Mouse (Mus musculus) B cell, adult (primary cell): ENCODE measurements around the gene Hist1h3g. TPM values are rescaled to one million over a fixed set of nuclear protein-coding genes. Genes with fewer than 3 reads are reported as not detected.

ENCODE experiments used
- total RNA-seq: library from RNA; stranded (reverse); gene quantifications from 4 replicates; pipeline ENCODE4 v1.2.4, GENCODE M21; 2023; ENCODE audit not compliant: inconsistent age

The Hist1h3g gene
- total RNA-seq, 1 experiment from 2014 or later, result 15.0 TPM

Other genes starting within 250 kb of the Hist1h3g start
- 16.9 to 17.9 TPM (median 17.5 TPM) in 4 replicates for gene Zfp322a, start 166.2 kb upstream of the Hist1h3g start, total RNA-seq
- gene Abt1, start 111.6 kb upstream of the Hist1h3g start, total RNA-seq, result 17.4 to 19.6 TPM (median 18.5 TPM) in 4 replicates
- gene Btn1a1, start 69.5 kb upstream of the Hist1h3g start, total RNA-seq, result not detected in 4 replicates
- 0.61 to 1.7 TPM (median 1.6 TPM) in 3 of 4 replicates, not detected in the other for gene Btn2a2, start 46.6 kb upstream of the Hist1h3g start, total RNA-seq
- gene Hist1h4h, start 4.4 kb upstream of the Hist1h3g start, total RNA-seq, result 380 to 493 TPM (median 419 TPM) in 4 replicates
- gene Hist1h2af, start 1.5 kb upstream of the Hist1h3g start, total RNA-seq, result 18.4 to 42.2 TPM (median 32.0 TPM) in 4 replicates
- 11.3 to 16.6 TPM (median 13.7 TPM) in 4 replicates for gene Hist1h2bh, start 8.0 kb downstream of the Hist1h3g start, total RNA-seq
- gene Hist1h3f, start 8.6 kb downstream of the Hist1h3g start, total RNA-seq, result 123 to 144 TPM (median 124 TPM) in 4 replicates
- 90.4 to 98.1 TPM (median 92.8 TPM) in 4 replicates for gene Hist1h4f, start 16.2 kb downstream of the Hist1h3g start, total RNA-seq
- gene Hist1h1d, start 17.8 kb downstream of the Hist1h3g start, total RNA-seq, result 25.4 to 29.9 TPM (median 27.1 TPM) in 4 replicates
- gene Hist1h3e, start 26.9 kb downstream of the Hist1h3g start, total RNA-seq, result 304 to 393 TPM (median 327 TPM) in 4 replicates
- gene Hist1h2ae, start 35.8 kb downstream of the Hist1h3g start, total RNA-seq, result 14.4 to 36.0 TPM (median 25.7 TPM) in 4 replicates
- 482 to 521 TPM (median 495 TPM) in 4 replicates for gene Hist1h2bg, start 36.0 kb downstream of the Hist1h3g start, total RNA-seq
- 216 to 268 TPM (median 252 TPM) in 4 replicates for gene Hist1h2bf, start 38.8 kb downstream of the Hist1h3g start, total RNA-seq
- gene Hist1h2ad, start 39.0 kb downstream of the Hist1h3g start, total RNA-seq, result 41.9 to 71.0 TPM (median 49.4 TPM) in 4 replicates
- gene Hist1h3d, start 40.3 kb downstream of the Hist1h3g start, total RNA-seq, result 32.2 to 49.8 TPM (median 35.5 TPM) in 4 replicates
- 154 to 204 TPM (median 177 TPM) in 4 replicates for gene Hist1h4d, start 46.2 kb downstream of the Hist1h3g start, total RNA-seq
- 30.3 to 38.2 TPM (median 33.1 TPM) in 4 replicates for gene Hist1h2be, start 85.7 kb downstream of the Hist1h3g start, total RNA-seq
- gene Hist1h1e, start 87.1 kb downstream of the Hist1h3g start, total RNA-seq, result 319 to 416 TPM (median 354 TPM) in 4 replicates
- gene Hist1h2ac, start 148.5 kb downstream of the Hist1h3g start, total RNA-seq, result 10.0 to 14.4 TPM (median 11.1 TPM) in 4 replicates
- 19.7 to 31.0 TPM (median 21.7 TPM) in 4 replicates for gene Hist1h2bc, start 148.8 kb downstream of the Hist1h3g start, total RNA-seq
- 0.77 to 1.4 TPM (median 1.1 TPM) in 3 of 4 replicates, not detected in the other for gene Hist1h1t, start 160.4 kb downstream of the Hist1h3g start, total RNA-seq
- gene Hist1h4c, start 163.0 kb downstream of the Hist1h3g start, total RNA-seq, result 186 to 254 TPM (median 213 TPM) in 4 replicates
- gene Hfe, start 175.4 kb downstream of the Hist1h3g start, total RNA-seq, result 0.69 to 2.2 TPM (median 1.4 TPM) in 4 replicates
- gene Hist1h1c, start 203.4 kb downstream of the Hist1h3g start, total RNA-seq, result 908 to 1,217 TPM (median 961 TPM) in 4 replicates
- gene Hist1h3c, start 210.2 kb downstream of the Hist1h3g start, total RNA-seq, result 12.3 to 17.5 TPM (median 15.7 TPM) in 4 replicates
- gene Hist1h2bb, start 211.3 kb downstream of the Hist1h3g start, total RNA-seq, result 71.4 to 93.9 TPM (median 80.8 TPM) in 4 replicates
- 70.2 to 102 TPM (median 85.3 TPM) in 4 replicates for gene Hist1h2ab, start 215.7 kb downstream of the Hist1h3g start, total RNA-seq
- 58.2 to 88.1 TPM (median 67.4 TPM) in 4 replicates for gene Hist1h3b, start 216.8 kb downstream of the Hist1h3g start, total RNA-seq
- 102 to 129 TPM (median 105 TPM) in 4 replicates for gene Hist1h4b, start 221.6 kb downstream of the Hist1h3g start, total RNA-seq
- 166 to 182 TPM (median 176 TPM) in 4 replicates for gene Hist1h4a, start 225.8 kb downstream of the Hist1h3g start, total RNA-seq
- gene Hist1h3a, start 227.0 kb downstream of the Hist1h3g start, total RNA-seq, result 384 to 431 TPM (median 397 TPM) in 4 replicates
- gene Hist1h1a, start 228.2 kb downstream of the Hist1h3g start, total RNA-seq, result 34.9 to 57.5 TPM (median 37.6 TPM) in 4 replicates
- not detected in 4 replicates for gene Trim38, start 234.5 kb downstream of the Hist1h3g start, total RNA-seq